Mouse (Mus musculus): ENCODE data around the gene Gm7361.
"Not testable (repeated sequence)": the region's sequence is repeated elsewhere in the genome, so short reads cannot be mapped to it uniquely, and the experiment has no call there.

The Gm7361 gene

GRCm38 (mm10) chr5:26257391-26257790 is at the start of gene Gm7361:
Gene Gm7361 (plus strand): TSS chr5:26257691.
- DNase-seq (ENCODE audit: low read depth, low spot score): not testable (repeated sequence)

DNA sequence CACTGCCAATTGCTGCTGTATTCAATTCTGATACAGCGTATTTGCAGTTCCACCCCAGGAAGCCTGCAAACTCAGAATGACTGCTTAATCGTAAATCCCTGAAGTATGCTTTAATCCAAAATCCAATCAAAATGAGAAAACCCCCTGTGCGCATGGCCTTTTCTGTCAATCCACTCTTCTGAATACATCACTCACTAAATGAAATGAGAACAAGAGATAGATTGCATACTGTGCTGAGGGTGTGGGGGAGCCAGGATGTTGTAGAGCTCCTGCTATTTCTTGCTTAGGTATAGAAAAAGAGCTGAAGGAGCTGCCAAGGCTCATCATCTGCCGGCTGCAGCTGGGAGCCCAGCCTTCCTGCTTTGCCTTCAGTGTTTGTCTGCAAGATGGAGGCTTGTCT is 46.5 kb upstream of the Gm7361 start:
- no peak for DNase-seq (ENCODE audit: low read depth, low spot score)

DNA sequence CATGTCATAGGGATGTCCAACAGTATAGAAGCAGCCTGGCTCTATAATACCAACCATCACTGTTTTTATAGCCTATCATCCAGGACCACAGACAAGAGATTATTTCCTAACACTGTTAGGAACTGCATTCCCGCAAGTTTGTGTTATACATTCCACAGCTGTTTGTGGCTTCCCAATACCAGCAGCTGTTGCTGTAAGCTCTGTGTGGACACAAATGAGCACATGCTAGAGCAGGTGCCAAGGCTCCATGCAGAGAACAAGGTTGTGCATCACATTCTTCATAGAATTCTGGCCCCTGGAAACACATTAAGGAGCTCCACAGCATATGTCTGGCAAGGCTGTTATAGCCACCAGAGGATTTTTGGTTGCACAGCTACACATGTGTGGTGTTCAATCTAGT is 35.4 kb upstream of the Gm7361 start:
- DNase-seq (ENCODE audit: low read depth, low spot score): no peak

DNA sequence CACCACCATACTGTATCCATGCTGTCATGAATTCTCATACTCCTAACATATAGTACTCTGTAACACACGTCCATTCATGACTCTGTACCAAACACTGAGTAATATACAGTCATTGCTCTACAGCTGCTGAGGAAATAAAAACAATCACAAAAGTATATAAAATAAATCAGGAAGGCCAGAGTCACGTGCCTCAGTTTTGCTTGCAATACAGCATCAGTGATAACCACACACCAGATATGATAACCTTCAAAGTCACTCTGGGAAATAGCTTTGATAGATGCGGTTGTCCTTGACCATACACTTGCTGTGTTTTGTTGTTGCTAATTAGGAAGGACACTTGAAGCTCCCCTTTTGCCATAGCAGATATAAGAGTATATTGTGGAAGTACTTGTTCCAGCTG is 9.2 kb downstream of the Gm7361 start:
- DNase-seq (ENCODE audit: low read depth, low spot score): not testable (repeated sequence)

DNA sequence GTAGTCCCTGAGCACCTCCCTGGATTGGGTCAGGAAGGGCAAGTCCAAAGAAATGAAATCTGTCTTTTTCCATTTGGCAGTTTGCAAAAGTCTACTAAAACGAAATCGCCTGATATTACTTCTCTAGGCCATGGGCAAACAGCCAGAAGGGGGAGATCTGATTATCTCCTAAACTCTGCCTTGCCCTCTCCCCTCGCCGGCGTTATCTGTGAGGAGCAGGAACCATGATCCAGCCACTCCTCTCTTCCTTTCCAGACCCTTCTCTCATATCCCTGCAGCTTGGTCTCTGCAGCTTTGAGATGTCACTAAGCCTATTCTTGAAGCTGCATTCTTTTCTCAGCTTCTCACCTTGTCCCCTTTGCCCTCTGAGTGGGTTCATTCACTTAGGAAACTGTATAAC is 22.9 kb downstream of the Gm7361 start:
- no peak for DNase-seq (ENCODE audit: low read depth, low spot score)

DNA sequence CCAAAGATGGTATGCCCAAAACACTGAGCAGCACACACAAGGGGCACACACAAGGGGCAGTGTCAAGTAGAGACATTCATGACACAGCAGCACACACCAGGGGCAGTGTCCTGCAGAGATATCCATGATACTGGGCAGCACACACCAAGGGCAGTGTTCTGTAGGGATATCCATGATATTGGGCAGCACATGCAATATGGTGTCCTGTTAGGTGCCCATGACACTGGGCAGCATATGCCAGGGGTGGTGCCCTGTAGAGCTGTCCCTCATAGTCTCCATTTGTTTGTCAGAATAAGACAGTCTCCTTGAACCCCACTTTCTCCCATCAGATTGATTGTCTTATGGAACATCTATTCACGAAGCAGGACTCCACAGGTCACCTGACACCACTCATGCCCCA is 24.2 kb downstream of the Gm7361 start:
- no peak for DNase-seq (ENCODE audit: low read depth, low spot score)

DNA sequence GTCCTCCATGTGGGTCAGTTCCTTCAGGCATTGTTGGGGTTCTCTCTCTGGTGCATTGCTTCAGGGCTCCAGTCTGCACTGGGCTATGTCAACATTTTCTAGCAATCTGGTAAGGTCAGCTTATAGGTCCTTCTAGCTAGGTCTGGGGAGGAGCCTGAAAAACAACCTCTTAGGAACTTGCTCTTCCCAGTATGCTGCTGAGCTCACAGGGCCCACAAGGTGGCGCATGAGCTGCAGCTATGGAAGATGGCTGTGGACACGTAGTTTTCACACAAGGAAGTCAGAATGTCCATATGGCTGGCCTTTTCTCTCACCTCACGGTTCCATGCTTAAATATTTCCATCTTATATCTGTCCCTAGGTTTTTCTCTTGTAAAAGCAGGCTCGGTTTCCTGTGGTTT is 24.8 kb downstream of the Gm7361 start:
- DNase-seq (ENCODE audit: low read depth, low spot score): no peak

GRCm38 (mm10) chr5:26283399-26283798 is 25.9 kb downstream of the Gm7361 start:
- no peak for DNase-seq (ENCODE audit: low read depth, low spot score)

DNA sequence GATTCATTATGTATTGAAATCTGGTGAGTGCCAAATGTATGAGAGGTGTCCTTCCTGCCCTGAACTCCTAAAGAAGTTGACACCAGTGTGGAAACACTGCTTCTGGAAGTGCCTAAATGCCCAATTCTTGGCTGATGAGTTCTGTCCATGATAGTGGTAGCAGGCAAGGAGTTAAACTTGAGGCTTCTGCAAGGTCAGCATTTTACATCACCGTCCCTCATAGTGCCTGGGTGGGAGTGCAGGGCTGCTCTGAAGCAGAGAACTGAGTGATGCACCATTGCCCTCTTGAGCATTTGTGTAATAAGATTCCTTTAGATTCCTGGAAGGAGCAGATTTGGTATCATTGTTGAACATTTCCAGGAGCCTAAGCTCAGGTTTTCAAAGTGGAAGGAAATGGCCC is 34.1 kb downstream of the Gm7361 start:
- DNase-seq (ENCODE audit: low read depth, low spot score): no peak

- DNase-seq (ENCODE audit: low read depth, low spot score): no peak
Measured at GRCm38 (mm10) chr5:26293258-26293657, 35.8 kb downstream of the Gm7361 start.

Data from CD4-positive helper T cell, adult 2 months (primary cell).